Mouse (Mus musculus): Measurements from ENCODE around the gene B3galt5.
A peak's percentile ranks its signal among the peaks of the same experiment; 100 is the strongest.

B3galt5 gene

GRCm38 (mm10) chr16:96235366-96235970 is at the start of gene B3galt5:
Gene B3galt5, plus strand, starts transcription at chr16:96235801.
- no peak for DNase-seq (ENCODE audit: low spot score in 2 of 2)

- DNase-seq (ENCODE audit: low spot score in 2 of 2): no peak
Measured at GRCm38 (mm10) chr16:96187619-96188018, 48.0 kb upstream of the B3galt5 start.

GRCm38 (mm10) chr16:96191531-96192506 is 43.8 kb upstream of the B3galt5 start, which contains the start of gene Lca5l:
Gene Lca5l, minus strand, starts transcription at chr16:96192271.
- peak; percentile 84 to 86 for DNase-seq (ENCODE audit: low spot score in 2 of 2)

GRCm38 (mm10) chr16:96199913-96200701 is 35.5 kb upstream of the B3galt5 start, which contains the start of gene Sh3bgr:
Gene Sh3bgr, plus strand, starts transcription at chr16:96200450.
- no peak for DNase-seq (ENCODE audit: low spot score in 2 of 2)

GRCm38 (mm10) chr16:96200702-96201028 is 34.9 kb upstream of the B3galt5 start:
- DNase-seq (ENCODE audit: low spot score in 2 of 2): no peak

GRCm38 (mm10) chr16:96201485-96202232 is 33.9 kb upstream of the B3galt5 start:
- DNase-seq (ENCODE audit: low spot score in 2 of 2): no peak

- no peak for DNase-seq (ENCODE audit: low spot score in 2 of 2)
Measured at GRCm38 (mm10) chr16:96209789-96210188, 25.8 kb upstream of the B3galt5 start.

GRCm38 (mm10) chr16:96210856-96211255 is 24.7 kb upstream of the B3galt5 start:
- DNase-seq (ENCODE audit: low spot score in 2 of 2): no peak

GRCm38 (mm10) chr16:96213027-96213426 is 22.6 kb upstream of the B3galt5 start:
- no peak for DNase-seq (ENCODE audit: low spot score in 2 of 2)

- no peak for DNase-seq (ENCODE audit: low spot score in 2 of 2)
Measured at GRCm38 (mm10) chr16:96221491-96221890, 14.1 kb upstream of the B3galt5 start.

- no peak for DNase-seq (ENCODE audit: low spot score in 2 of 2)
Measured at GRCm38 (mm10) chr16:96221959-96222358, 13.6 kb upstream of the B3galt5 start.

- no peak for DNase-seq (ENCODE audit: low spot score in 2 of 2)
Measured at GRCm38 (mm10) chr16:96222452-96222851, 13.1 kb upstream of the B3galt5 start.

GRCm38 (mm10) chr16:96228438-96228837 is 7.2 kb upstream of the B3galt5 start:
- DNase-seq (ENCODE audit: low spot score in 2 of 2): no peak

- DNase-seq (ENCODE audit: low spot score in 2 of 2): no peak
Measured at GRCm38 (mm10) chr16:96229044-96229555, 6.5 kb upstream of the B3galt5 start.

GRCm38 (mm10) chr16:96230411-96230810 is 5.2 kb upstream of the B3galt5 start:
- peak in 1 of 2 experiments; percentile 48 for DNase-seq (ENCODE audit: low spot score in 2 of 2)

- DNase-seq (ENCODE audit: low spot score in 2 of 2): no peak
Measured at GRCm38 (mm10) chr16:96231251-96231650, 4.3 kb upstream of the B3galt5 start.

GRCm38 (mm10) chr16:96231974-96232373 is 3.6 kb upstream of the B3galt5 start:
- no peak for DNase-seq (ENCODE audit: low spot score in 2 of 2)

GRCm38 (mm10) chr16:96233996-96234395 is 1.6 kb upstream of the B3galt5 start:
- DNase-seq (ENCODE audit: low spot score in 2 of 2): no peak

GRCm38 (mm10) chr16:96244496-96244895 is 8.9 kb downstream of the B3galt5 start:
- DNase-seq (ENCODE audit: low spot score in 2 of 2): no peak

GRCm38 (mm10) chr16:96249635-96250034 is 14.0 kb downstream of the B3galt5 start:
- no peak for DNase-seq (ENCODE audit: low spot score in 2 of 2)

GRCm38 (mm10) chr16:96252146-96252545 is 16.5 kb downstream of the B3galt5 start:
- DNase-seq (ENCODE audit: low spot score in 2 of 2): no peak

Data from spleen, postnatal 14 days (tissue).